Comparison of ENCODE assay signal across 18 mouse cellular contexts in genomic region chr8:3230118-3231060, GRCm38 (mm10). TPM values are rescaled to one million over a fixed set of nuclear protein-coding genes. Genes with fewer than 3 reads are reported as not detected.
DNase-seq lines count a peak whose midpoint lies in the region; ATAC-seq and TF ChIP-seq lines count a peak whose summit lies in the region.
"Had no signal": no experiment of that assay in that cellular context is flagged by ENCODE, and none has a peak within 500 bp of the region (broad histone marks: within the 10 kb centered on the region; RNA-seq: fewer than 3 reads in every experiment).

No protein-coding gene starts in this region.

- peaks cover 50% of the 10 kb centered on the region for H3K79me2 ChIP-seq in liver, adult 2 months (ENCODE audit: control insufficient read depth, insufficient read depth, low read length)

- H3K27ac ChIP-seq in intestine, embryonic 16.5 days (ENCODE audit: low read length): no peak overlapping the region
- H3K27ac ChIP-seq in intestine, postnatal 0 days (ENCODE audit: low read depth, low read length): no peak overlapping the region
- H3K27ac ChIP-seq in liver, adult 2 months (replicated peaks; ENCODE audit: insufficient read depth, low read depth, low read length): peak overlapping the region; percentile 47; the same call in 1 of the 2 replicates
- H3K27ac ChIP-seq: hindbrain, embryonic 14.5 days; intestine, embryonic 15.5 days; kidney, postnatal 0 days; left cerebral cortex, adult 2 months; limb, embryonic 12.5 days; midbrain, embryonic 15.5 days had no signal

- no peak overlapping the region for H3K4me3 ChIP-seq in intestine, embryonic 16.5 days (ENCODE audit: low read length)
- H3K4me3 ChIP-seq in intestine, postnatal 0 days (ENCODE audit: low read depth, low read length): no peak overlapping the region
- H3K4me3 ChIP-seq in liver, adult 2 months (ENCODE audit: insufficient read depth, low read depth, low read length): no peak overlapping the region
- H3K4me3 ChIP-seq: intestine, embryonic 15.5 days; left cerebral cortex, adult 2 months; limb, embryonic 12.5 days; midbrain, embryonic 15.5 days had no signal

- ATAC-seq in intestine, embryonic 16.5 days: peak; percentile 22; the same call in 1 of the 2 replicates
- no peak for ATAC-seq in intestine, postnatal 0 days
- ATAC-seq in erythroblast, adult 5-6 weeks (replicated peaks; ENCODE audit: low FRiP score, poor library complexity, severe bottlenecking): peak; percentile 71
- peak; percentile 71 for ATAC-seq in megakaryocyte progenitor cell, adult 5-6 weeks (replicated peaks; ENCODE audit: poor library complexity)
- ATAC-seq: forebrain, embryonic 16.5 days; intestine, embryonic 15.5 days; midbrain, embryonic 15.5 days; Patski had no signal

- DNase-seq in liver, adult 2 months (ENCODE audit: extremely low read depth, low read depth, low spot score): peak; percentile 76
- no peak for DNase-seq in spleen, adult 18-20 months
- DNase-seq in spleen, postnatal 10 days (ENCODE audit: low spot score in 2 of 2): no peak
- no peak for DNase-seq in gastrocnemius, postnatal 10 days
- DNase-seq: adrenal gland, postnatal 36 days; cerebellum, postnatal 25 days had no signal

- no peaks in the 10 kb centered on the region for H3K9me3 ChIP-seq in intestine, embryonic 16.5 days (ENCODE audit: control insufficient read depth, low read length)
- H3K9me3 ChIP-seq in intestine, postnatal 0 days (ENCODE audit: control insufficient read depth): no peaks in the 10 kb centered on the region
- H3K9me3 ChIP-seq: intestine, embryonic 15.5 days; limb, embryonic 12.5 days; midbrain, embryonic 15.5 days had no signal

- H3K4me1 ChIP-seq in intestine, embryonic 16.5 days (ENCODE audit: control insufficient read depth, insufficient read depth, low read length): peaks cover 16% of the 10 kb centered on the region
- H3K4me1 ChIP-seq in intestine, postnatal 0 days (replicated peaks; ENCODE audit: control insufficient read depth, insufficient read depth, low read length): peaks cover 2% of the 10 kb centered on the region; the same call in 1 of the 2 replicates
- peaks cover 40% of the 10 kb centered on the region for H3K4me1 ChIP-seq in liver, adult 2 months (ENCODE audit: control insufficient read depth, insufficient read depth, low read length)
- H3K4me1 ChIP-seq: limb, embryonic 12.5 days; midbrain, embryonic 15.5 days had no signal

- no peak overlapping the region for H3K9ac ChIP-seq in intestine, embryonic 16.5 days (ENCODE audit: low read depth, low read length)
- H3K9ac ChIP-seq in intestine, postnatal 0 days (ENCODE audit: low read depth, low read length): no peak overlapping the region
- no peak overlapping the region for H3K9ac ChIP-seq in liver, adult 2 months (ENCODE audit: low read depth, low read length)
- H3K9ac ChIP-seq: hindbrain, embryonic 14.5 days; intestine, embryonic 15.5 days; limb, embryonic 12.5 days; midbrain, embryonic 15.5 days had no signal

- H3K4me2 ChIP-seq in intestine, embryonic 16.5 days (ENCODE audit: low read depth, low read length): no peak overlapping the region
- H3K4me2 ChIP-seq in intestine, postnatal 0 days (replicated peaks; ENCODE audit: low read depth): no peak overlapping the region
- H3K4me2 ChIP-seq: hindbrain, embryonic 14.5 days; intestine, embryonic 15.5 days; limb, embryonic 12.5 days; midbrain, embryonic 15.5 days had no signal

- no peaks in the 10 kb centered on the region for H3K27me3 ChIP-seq in intestine, embryonic 16.5 days (replicated peaks; ENCODE audit: control insufficient read depth, insufficient read depth, low read length)
- no peaks in the 10 kb centered on the region for H3K27me3 ChIP-seq in intestine, postnatal 0 days (replicated peaks; ENCODE audit: control insufficient read depth, insufficient read depth, low read length)
- H3K27me3 ChIP-seq in liver, adult 2 months (ENCODE audit: control insufficient read depth, insufficient read depth, low read length): no peaks in the 10 kb centered on the region
- H3K27me3 ChIP-seq: intestine, embryonic 15.5 days; limb, embryonic 12.5 days; midbrain, embryonic 15.5 days; Patski had no signal

- no peak for TF ChIP-seq CTCF in intestine, postnatal 0 days (IDR thresholded peaks at IDR 0.05; ENCODE audit: low read depth)
- TF ChIP-seq CTCF in liver, adult 2 months (IDR thresholded peaks at IDR 0.05; ENCODE audit: low read depth, low read length): no peak

- H3K36me3 ChIP-seq in intestine, embryonic 16.5 days (ENCODE audit: control insufficient read depth, insufficient read depth, low read length): no peaks in the 10 kb centered on the region
- H3K36me3 ChIP-seq in intestine, postnatal 0 days (ENCODE audit: control insufficient read depth, insufficient read depth): peaks cover 3% of the 10 kb centered on the region; the same call in 1 of the 2 replicates
- no peaks in the 10 kb centered on the region for H3K36me3 ChIP-seq in liver, adult 2 months (ENCODE audit: control insufficient read depth, insufficient read depth, low read length)
- H3K36me3 ChIP-seq: intestine, embryonic 15.5 days; midbrain, embryonic 15.5 days had no signal

- no peak for TF ChIP-seq POLR2A in liver, adult 2 months (IDR thresholded peaks at IDR 0.05; ENCODE audit: extremely low read depth, insufficient read depth, low read length)

- WGBS in intestine, embryonic 16.5 days: 61% methylated on average over 10 of the region's 10 CpGs
- WGBS in intestine, postnatal 0 days: 55% methylated on average over 10 of the region's 10 CpGs
- WGBS in liver, adult 2 months: 18% methylated on average over 10 of the region's 10 CpGs

RNA-seq across cellular contexts. Expression of gene Insr, which starts 49.0 kb away (rescaled TPM):
- 32.5 and 33.2 TPM in 2 replicates for polyA plus RNA-seq in intestine, embryonic 16.5 days (2015; fragmentation: Nextera tagmentation; extraction: Ambion mirVana)
- polyA plus RNA-seq in intestine, postnatal 0 days (2015; fragmentation: Nextera tagmentation; extraction: Ambion mirVana): 20.7 and 21.3 TPM in 2 replicates
- total RNA-seq in erythroblast, adult 5-6 weeks (2015; ENCODE audit: low replicate concordance): 13.6 and 21.7 TPM in 2 replicates
- total RNA-seq in erythroblast, adult 5-6 weeks (2017; ENCODE audit: low replicate concordance): 8.3 and 13.1 TPM in 2 replicates
- total RNA-seq in liver, adult 2 months (2014; rRNA removed): 70.0 and 89.0 TPM in 2 replicates
- polyA plus RNA-seq in liver, adult 2 months (2012; rRNA removed): 28.5 and 30.3 TPM in 2 replicates
- 15.9 and 21.0 TPM in 2 replicates for total RNA-seq in megakaryocyte progenitor cell, adult 5-6 weeks (2015)
- total RNA-seq in megakaryocyte progenitor cell, adult 5-6 weeks (2017): 9.7 and 10.3 TPM in 2 replicates
- total RNA-seq in gastrocnemius, postnatal 10 days (2021): 10 to 100 TPM; 44.6 to 50.4 TPM
